Mouse (Mus musculus) granulocyte monocyte progenitor cell, adult 5-6 weeks (primary cell): ENCODE results near the gene Rer1. TPM values are rescaled to one million over a fixed set of nuclear protein-coding genes. Genes with fewer than 3 reads are reported as not detected.
A peak's percentile ranks its signal among the peaks of the same experiment; 100 is the strongest.

Experiments
- ATAC-seq: replicated peaks from 2 replicates; pipeline ENCODE4 v1.8.0; 2016; ENCODE audit warnings: mild to moderate bottlenecking, moderate TSS enrichment, inconsistent platforms; ENCODE audit not compliant: poor library complexity, severe bottlenecking
- total RNA-seq, 2 experiments: library from RNA; stranded (forward) in 1 of 2; stranded (reverse) in 1 of 2; fragments of 200-712, 200-1000 nt in 1 of 2; fragments of >200 nt in 1 of 2; fragmentation: Nextera tagmentation in 1 of 2; gene quantifications; 2 replicates each; pipeline ENCODE4 v1.2.3; 2014 to 2017

Rer1 gene
- total RNA-seq, 2 experiments from 2014 or later, result 106 to 125 TPM

GRCm38 (mm10) chr4:155117396-155117978, 31.3 kb upstream of the Rer1 start:
- peak; percentile 24; the same call in 1 of the 2 replicates for ATAC-seq

GRCm38 (mm10) chr4:155116607-155117006, 30.4 kb upstream of the Rer1 start:
- ATAC-seq, result peak; percentile 90

GRCm38 (mm10) chr4:155113766-155114410, 27.7 kb upstream of the Rer1 start:
- ATAC-seq, result no peak

- no peak for ATAC-seq
Observed at GRCm38 (mm10) chr4:155109471-155109870, 23.3 kb upstream of the Rer1 start.

GRCm38 (mm10) chr4:155107886-155108285, 21.7 kb upstream of the Rer1 start:
- ATAC-seq, result no peak

GRCm38 (mm10) chr4:155098572-155098971, 12.4 kb upstream of the Rer1 start:
- ATAC-seq, result no peak

GRCm38 (mm10) chr4:155097452-155097851, 11.3 kb upstream of the Rer1 start:
- ATAC-seq, result no peak

GRCm38 (mm10) chr4:155095967-155096366, 9.8 kb upstream of the Rer1 start:
- no peak for ATAC-seq

- peak; percentile 89 for ATAC-seq
Observed at GRCm38 (mm10) chr4:155095238-155095900, 9.2 kb upstream of the Rer1 start.

- peak; percentile 65 for ATAC-seq
Observed at GRCm38 (mm10) chr4:155094565-155094964, 8.4 kb upstream of the Rer1 start.

- no peak for ATAC-seq
Observed at GRCm38 (mm10) chr4:155093431-155094149, 7.4 kb upstream of the Rer1 start.

- no peak for ATAC-seq
Observed at GRCm38 (mm10) chr4:155092718-155093430, 6.7 kb upstream of the Rer1 start.

- ATAC-seq, result no peak
Observed at GRCm38 (mm10) chr4:155090688-155091449, 4.7 kb upstream of the Rer1 start.

GRCm38 (mm10) chr4:155090147-155090546, 4.0 kb upstream of the Rer1 start:
- no peak for ATAC-seq

- ATAC-seq, result no peak
Observed at GRCm38 (mm10) chr4:155089241-155089640, 3.1 kb upstream of the Rer1 start.

- ATAC-seq, result peak; percentile 10
Observed at GRCm38 (mm10) chr4:155085206-155086107, 725 bp downstream of the Rer1 start.

- ATAC-seq, result no peak
Observed at GRCm38 (mm10) chr4:155084351-155084750, 1.8 kb downstream of the Rer1 start.

- no peak for ATAC-seq
Observed at GRCm38 (mm10) chr4:155083553-155083952, 2.6 kb downstream of the Rer1 start.

GRCm38 (mm10) chr4:155079666-155080065, 6.5 kb downstream of the Rer1 start:
- ATAC-seq, result no peak
